Mouse (Mus musculus): Measurements from ENCODE around the gene Gm7168. TPM values are rescaled to one million over a fixed set of nuclear protein-coding genes. Genes with fewer than 3 reads are reported as not detected.

Gene Gm7168
- total and polyA plus RNA-seq, 3 experiments = not detected

GRCm38 (mm10) chr17:13899241-13899640, 48.9 kb upstream of the Gm7168 start:
- no peak for DNase-seq (ENCODE audit: extremely low read depth)
- in situ Hi-C loops (cut with MboI; ENCODE audit: low pct_ligation_motif_present, low pct_unique_long_range_greater_than_20kb, low sequenced_read_pairs) = no loop called here
- no peaks in the 10 kb centered on the region for H3K9me3 ChIP-seq (replicated peaks; ENCODE audit: low read length)
- no peaks in the 10 kb centered on the region for H3K27me3 ChIP-seq (replicated peaks)
- no peak overlapping the region for H3K4me2 ChIP-seq (ENCODE audit: insufficient read depth, low read depth, poor library complexity, severe bottlenecking)
- no peaks in the 10 kb centered on the region for H3K4me1 ChIP-seq (ENCODE audit: control insufficient read depth in 1 of 2, insufficient read depth in 2 of 2)
- no peak overlapping the region for H3K9ac ChIP-seq (ENCODE audit: insufficient read depth, low read depth)
- peaks cover 10 to 13% of the 10 kb centered on the region in 2 experiments for H3K36me3 ChIP-seq (replicated peaks in 1 of 2; ENCODE audit: control insufficient read depth in 1 of 2, insufficient read depth in 1 of 2, low read length in 1 of 2)
- dilution Hi-C loops (cut with MboI; ENCODE audit: extremely low pct_ligation_motif_present, extremely low pct_unique_long_range_greater_than_20kb, low sequenced_read_pairs) = no loop called here
- TF ChIP-seq MAX (IDR thresholded peaks at IDR 0.05; ENCODE audit: low read length) = no peak
- no peak for TF ChIP-seq RAD21 (IDR thresholded peaks at IDR 0.05; ENCODE audit: low read depth, low read length)
- TF ChIP-seq USF2 (conservative IDR thresholded peaks at IDR 0.05; ENCODE audit: low read depth, low read length) = no peak
- TF ChIP-seq ZC3H11A (IDR thresholded peaks at IDR 0.05; ENCODE audit: low read depth, low read length) = no peak
- TF ChIP-seq CHD1 (IDR thresholded peaks at IDR 0.05; ENCODE audit: low read depth, low read length) = no peak
- no peak for TF ChIP-seq CHD2 (IDR thresholded peaks at IDR 0.05; ENCODE audit: low read length)
- no peak for TF ChIP-seq IRF4 (IDR thresholded peaks at IDR 0.05; ENCODE audit: low read depth, low read length)
- TF ChIP-seq POLR2AphosphoS2 (IDR thresholded peaks at IDR 0.05; ENCODE audit: low read depth, low read length) = no peak
- TF ChIP-seq MAZ (IDR thresholded peaks at IDR 0.05; ENCODE audit: low read depth, low read length) = no peak
- H3K79me2 ChIP-seq (replicated peaks; ENCODE audit: control insufficient read depth, extremely low read depth, insufficient read depth, poor library complexity, severe bottlenecking) = no peaks in the 10 kb centered on the region
- H3K4me3 ChIP-seq (replicated peaks in 1 of 3; ENCODE audit: low read depth in 2 of 3, low read length in 2 of 3, poor library complexity in 1 of 3) = no peak overlapping the region
- no peak overlapping the region for H3K27ac ChIP-seq (ENCODE audit: insufficient read depth, low read depth)

DNA sequence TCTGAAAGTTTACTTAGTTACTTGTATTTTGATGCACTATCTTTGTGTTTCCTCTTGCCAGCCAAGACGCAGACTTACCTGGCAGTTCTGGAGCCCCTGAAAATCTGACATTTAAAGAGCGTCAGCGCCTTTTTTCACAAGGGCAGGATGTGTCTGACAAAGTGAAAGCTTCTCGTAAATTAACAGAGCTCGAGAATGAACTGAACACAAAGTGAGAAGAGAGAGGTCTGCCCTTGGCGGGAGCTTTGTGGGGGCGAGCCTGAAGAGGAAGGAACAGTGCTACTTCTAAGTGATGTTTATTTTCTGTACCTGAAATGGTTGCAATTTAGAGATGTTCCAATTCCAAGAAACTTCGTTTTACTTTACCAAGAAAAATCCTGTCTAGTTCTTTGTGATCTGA, 44.4 kb upstream of the Gm7168 start:
- H3K79me2 ChIP-seq (replicated peaks; ENCODE audit: control insufficient read depth, extremely low read depth, insufficient read depth, poor library complexity, severe bottlenecking) = no peaks in the 10 kb centered on the region
- no peak overlapping the region for H3K27ac ChIP-seq (ENCODE audit: insufficient read depth, low read depth)
- H3K4me2 ChIP-seq (ENCODE audit: insufficient read depth, low read depth, poor library complexity, severe bottlenecking) = no peak overlapping the region
- in situ Hi-C loops (cut with MboI; ENCODE audit: low pct_ligation_motif_present, low pct_unique_long_range_greater_than_20kb, low sequenced_read_pairs) = no loop called here
- no peaks in the 10 kb centered on the region for H3K27me3 ChIP-seq (replicated peaks)
- TF ChIP-seq IRF4 (IDR thresholded peaks at IDR 0.05; ENCODE audit: low read depth, low read length) = no peak
- TF ChIP-seq JUND (conservative IDR thresholded peaks at IDR 0.05; ENCODE audit: low read depth, low read length) = no peak
- no peak for TF ChIP-seq ZC3H11A (IDR thresholded peaks at IDR 0.05; ENCODE audit: low read depth, low read length)
- TF ChIP-seq USF2 (conservative IDR thresholded peaks at IDR 0.05; ENCODE audit: low read depth, low read length) = no peak
- H3K9ac ChIP-seq (ENCODE audit: insufficient read depth, low read depth) = no peak overlapping the region
- no peak for DNase-seq (ENCODE audit: extremely low read depth)
- H3K4me1 ChIP-seq (ENCODE audit: control insufficient read depth in 1 of 2, insufficient read depth in 2 of 2) = peaks cover 0 to 3% of the 10 kb centered on the region in 2 experiments; a peak in 1 of 4 replicates
- dilution Hi-C loops (cut with MboI; ENCODE audit: extremely low pct_ligation_motif_present, extremely low pct_unique_long_range_greater_than_20kb, low sequenced_read_pairs) = no loop called here
- no peak overlapping the region for H3K4me3 ChIP-seq (replicated peaks in 1 of 3; ENCODE audit: low read depth in 2 of 3, low read length in 2 of 3, poor library complexity in 1 of 3)
- H3K9me3 ChIP-seq (replicated peaks; ENCODE audit: low read length) = no peaks in the 10 kb centered on the region
- H3K36me3 ChIP-seq (replicated peaks in 1 of 2; ENCODE audit: control insufficient read depth in 1 of 2, insufficient read depth in 1 of 2, low read length in 1 of 2) = peaks cover 5 to 12% of the 10 kb centered on the region in 2 experiments

DNA sequence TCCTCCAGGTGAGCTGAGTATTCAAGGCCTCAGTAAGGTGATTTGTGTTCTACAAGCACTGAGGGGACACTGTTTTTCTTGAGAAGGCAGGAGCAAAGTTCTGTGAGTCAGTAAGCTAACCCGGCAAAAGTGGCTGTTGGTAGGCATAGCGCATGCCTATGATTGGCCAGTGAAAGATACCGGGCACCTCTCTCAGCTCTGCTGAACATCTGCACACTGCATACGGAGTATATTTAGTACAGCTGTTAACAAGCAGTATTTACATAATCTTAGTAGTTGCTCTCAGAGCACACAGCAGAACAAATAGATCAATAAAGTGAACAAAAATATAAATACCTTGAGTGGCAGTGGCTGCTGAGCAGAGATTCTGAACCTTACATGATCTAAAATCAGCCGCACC, 41.1 kb upstream of the Gm7168 start:
- Histone ChIP-seq H3K4me2 (ENCODE audit: insufficient read depth, low read depth, poor library complexity, severe bottlenecking) (no peak overlapping the region), H3K27ac (ENCODE audit: insufficient read depth, low read depth) (no peak overlapping the region), H3K79me2 (replicated peaks; ENCODE audit: control insufficient read depth, extremely low read depth, insufficient read depth, poor library complexity, severe bottlenecking) (no peaks in the 10 kb centered on the region), H3K4me3 (replicated peaks in 1 of 3; ENCODE audit: low read depth in 2 of 3, low read length in 2 of 3, poor library complexity in 1 of 3) (no peak overlapping the region), H3K9me3 (replicated peaks; ENCODE audit: low read length) (no peaks in the 10 kb centered on the region), H3K4me1 (ENCODE audit: control insufficient read depth in 1 of 2, insufficient read depth in 2 of 2) (peaks cover 0 to 3% of the 10 kb centered on the region in 2 experiments; a peak in 1 of 4 replicates), H3K36me3 (replicated peaks in 1 of 2; ENCODE audit: control insufficient read depth in 1 of 2, insufficient read depth in 1 of 2, low read length in 1 of 2) (peaks cover 0 to 6% of the 10 kb centered on the region in 2 experiments), H3K27me3 (replicated peaks) (no peaks in the 10 kb centered on the region), H3K9ac (ENCODE audit: insufficient read depth, low read depth) (no peak overlapping the region)
- no peak for TF ChIP-seq ZC3H11A (IDR thresholded peaks at IDR 0.05; ENCODE audit: low read depth, low read length)
- TF ChIP-seq MXI1 (IDR thresholded peaks at IDR 0.05; ENCODE audit: low read depth, low read length) = no peak
- no peak for TF ChIP-seq USF1 (IDR thresholded peaks at IDR 0.05; ENCODE audit: low read depth, low read length)
- TF ChIP-seq RCOR1 (conservative IDR thresholded peaks at IDR 0.05; ENCODE audit: low read depth, low read length) = no peak
- TF ChIP-seq ELF1 (IDR thresholded peaks at IDR 0.05; ENCODE audit: low read depth, low read length) = no peak
- TF ChIP-seq ZKSCAN1 (IDR thresholded peaks at IDR 0.05; ENCODE audit: borderline replicate concordance, low read depth, low read length) = no peak
- TF ChIP-seq JUND (conservative IDR thresholded peaks at IDR 0.05; ENCODE audit: low read depth, low read length) = no peak
- no peak for TF ChIP-seq PAX5 (IDR thresholded peaks at IDR 0.05; ENCODE audit: low read length)
- no peak for TF ChIP-seq MEF2A (IDR thresholded peaks at IDR 0.05; ENCODE audit: borderline replicate concordance, low read depth, low read length)
- TF ChIP-seq ZNF384 (IDR thresholded peaks at IDR 0.05; ENCODE audit: low read depth, low read length) = no peak
- no peak for TF ChIP-seq GABPA (IDR thresholded peaks at IDR 0.05; ENCODE audit: insufficient replicate concordance, low read depth, low read length)
- no peak for TF ChIP-seq KAT2A (IDR thresholded peaks at IDR 0.05; ENCODE audit: insufficient replicate concordance, low read length)
- TF ChIP-seq CTCF (conservative IDR thresholded peaks at IDR 0.05 in 1 of 2, IDR thresholded peaks at IDR 0.05 in 1 of 2; ENCODE audit: low read depth in 2 of 2, low read length in 2 of 2) = no peak
- in situ Hi-C loops (cut with MboI; ENCODE audit: low pct_ligation_motif_present, low pct_unique_long_range_greater_than_20kb, low sequenced_read_pairs) (no loop called here), dilution Hi-C loops (cut with MboI; ENCODE audit: extremely low pct_ligation_motif_present, extremely low pct_unique_long_range_greater_than_20kb, low sequenced_read_pairs) (no loop called here)
- DNase-seq (ENCODE audit: extremely low read depth) = no peak

Data from CH12.LX (cell line).